ENCODE assay signal across 8 mouse cellular contexts in genomic region chr5:29569378-29570280, GRCm38 (mm10). TPM values are rescaled to one million over a fixed set of nuclear protein-coding genes. Genes with fewer than 3 reads are reported as not detected.
DNase-seq lines count a peak whose midpoint lies in the region; ATAC-seq and TF ChIP-seq lines count a peak whose summit lies in the region.

No protein-coding gene starts in this region.

- no peak for TF ChIP-seq EP300 in liver, embryonic 14.5 days (IDR thresholded peaks at IDR 0.05; ENCODE audit: low read depth)

- peak; percentile 9 for DNase-seq in gastrocnemius, postnatal 25 days
- no peak for DNase-seq in gastrocnemius, postnatal 14 days
- peak; percentile 84 for DNase-seq in 3134 (ENCODE audit: extremely low read depth, insufficient read length, low spot score)
- peak; percentile 38 for DNase-seq in c-Kit-negative CD71-positive TER-119-positive erythroid progenitor cells, embryonic 14.5 days (ENCODE audit: low read depth, low spot score)
- peak; percentile 47 to 56 (median 49) for DNase-seq in liver, embryonic 14.5 days (ENCODE audit: low read depth in 3 of 3, low spot score in 3 of 3)
- DNase-seq in ovary, postnatal 14 days (ENCODE audit: low spot score): no peak

- intact Hi-C loops in gastrocnemius, postnatal 14 days (cut with DNase I; ENCODE audit: low total_unique reads): no loop called here

- ATAC-seq in hindbrain, embryonic 12.5 days (ENCODE audit: low FRiP score): peak; percentile 82
- ATAC-seq in liver, embryonic 14.5 days (ENCODE audit: insufficient read depth): peak; percentile 85
- ATAC-seq in stomach, embryonic 15.5 days (ENCODE audit: insufficient read depth, low FRiP score, low read depth): peak; percentile 86

- peak; percentile 73 for TF ChIP-seq CTCF in liver, embryonic 14.5 days (IDR thresholded peaks at IDR 0.05; ENCODE audit: low read depth)

- WGBS in hindbrain, embryonic 12.5 days: 2% methylated on average over 67 of the region's 67 CpGs
- 3% methylated on average over 67 of the region's 67 CpGs for WGBS in liver, embryonic 14.5 days (ENCODE audit: insufficient replicate concordance)
- WGBS in stomach, embryonic 15.5 days: 3% methylated on average over 59 of the region's 67 CpGs

- peak overlapping the region; percentile 71 for H3K9ac ChIP-seq in hindbrain, embryonic 12.5 days
- peak overlapping the region; percentile 72 for H3K9ac ChIP-seq in liver, embryonic 14.5 days (replicated peaks)
- peak overlapping the region; percentile 48 for H3K9ac ChIP-seq in stomach, embryonic 15.5 days

- no peaks in the 10 kb centered on the region for H3K36me3 ChIP-seq in hindbrain, embryonic 12.5 days
- H3K36me3 ChIP-seq in liver, embryonic 14.5 days (replicated peaks; ENCODE audit: control insufficient read depth, insufficient read depth, low read depth): no peaks in the 10 kb centered on the region; the same call in none of the 2 replicates
- H3K36me3 ChIP-seq in stomach, embryonic 15.5 days: no peaks in the 10 kb centered on the region

- no peaks in the 10 kb centered on the region for H3K27me3 ChIP-seq in hindbrain, embryonic 12.5 days
- no peaks in the 10 kb centered on the region for H3K27me3 ChIP-seq in liver, embryonic 14.5 days (ENCODE audit: control insufficient read depth, insufficient read depth, low read length)
- no peaks in the 10 kb centered on the region for H3K27me3 ChIP-seq in stomach, embryonic 15.5 days (replicated peaks)

- H3K9me3 ChIP-seq in hindbrain, embryonic 12.5 days (replicated peaks): no peaks in the 10 kb centered on the region
- H3K9me3 ChIP-seq in liver, embryonic 14.5 days (ENCODE audit: control insufficient read depth, low read length): no peaks in the 10 kb centered on the region
- H3K9me3 ChIP-seq in stomach, embryonic 15.5 days: no peaks in the 10 kb centered on the region

- H3K4me3 ChIP-seq in hindbrain, embryonic 12.5 days: peak overlapping the region; percentile 88
- H3K4me3 ChIP-seq in liver, embryonic 14.5 days (ENCODE audit: insufficient read depth in 1 of 2, low read depth in 2 of 2, low read length in 2 of 2): peak overlapping the region; percentile 82 to 84
- H3K4me3 ChIP-seq in stomach, embryonic 15.5 days (replicated peaks): peak overlapping the region; percentile 67

- peaks cover 15% of the 10 kb centered on the region for H3K4me1 ChIP-seq in hindbrain, embryonic 12.5 days
- H3K4me1 ChIP-seq in liver, embryonic 14.5 days (replicated peaks; ENCODE audit: control insufficient read depth in 2 of 2, insufficient read depth in 2 of 2, low read length in 1 of 2): peaks cover 7 to 9% of the 10 kb centered on the region in 2 experiments
- H3K4me1 ChIP-seq in stomach, embryonic 15.5 days: peaks cover 12% of the 10 kb centered on the region

- peak overlapping the region; percentile 93 for H3K27ac ChIP-seq in hindbrain, embryonic 12.5 days
- peak overlapping the region; percentile 84 for H3K27ac ChIP-seq in liver, embryonic 14.5 days
- H3K27ac ChIP-seq in stomach, embryonic 15.5 days: peak overlapping the region; percentile 95

- H3K4me2 ChIP-seq in hindbrain, embryonic 12.5 days (replicated peaks): peak overlapping the region; percentile 94
- H3K4me2 ChIP-seq in liver, embryonic 14.5 days (ENCODE audit: low read depth): peak overlapping the region; percentile 78
- peak overlapping the region; percentile 85 for H3K4me2 ChIP-seq in stomach, embryonic 15.5 days

RNA-seq across cellular contexts. Expression of gene Ube3c, which starts 0.6 kb away (rescaled TPM):
- 10 to 100 TPM; 30.6 to 31.6 TPM for total RNA-seq in gastrocnemius, postnatal 25 days (2021)
- total RNA-seq in gastrocnemius, postnatal 14 days (2021): 10 to 100 TPM; 28.5 to 31.7 TPM
- polyA plus RNA-seq in hindbrain, embryonic 12.5 days (2016; fragmentation: Nextera tagmentation; extraction: Ambion mirVana): 41.6 and 47.5 TPM in 2 replicates
- polyA plus RNA-seq in liver, embryonic 14.5 days (2012; rRNA removed): 6.5 and 7.8 TPM in 2 replicates
- 14.3 and 17.7 TPM in 2 replicates for polyA plus RNA-seq in liver, embryonic 14.5 days (2014; fragmentation: Nextera tagmentation; extraction: Ambion mirVana)
- 27.8 and 29.7 TPM in 2 replicates for polyA plus RNA-seq in stomach, embryonic 15.5 days (2015; fragmentation: Nextera tagmentation; extraction: Ambion mirVana)

Comparison
In these comparisons a context has a peak if more than half of its experiments do, and no peak if none do; other contexts are left out.
1. DNase-seq: peak in gastrocnemius, postnatal 25 days (single experiment), 3134 (single experiment), c-Kit-negative CD71-positive TER-119-positive erythroid progenitor cells, embryonic 14.5 days (single experiment) and liver, embryonic 14.5 days (3 of 3); none in gastrocnemius, postnatal 14 days (single experiment) and ovary, postnatal 14 days (single experiment).
2. Peak in every context shown above with its lines, with median percentiles within 50 percentile points of each other: ATAC-seq, H3K27ac ChIP-seq, H3K4me2 ChIP-seq, H3K4me3 ChIP-seq and H3K9ac ChIP-seq.